Mouse (Mus musculus): Measurements from ENCODE around the gene Med16. TPM values are rescaled to one million over a fixed set of nuclear protein-coding genes. Genes with fewer than 3 reads are reported as not detected.
A peak's percentile ranks its signal among the peaks of the same experiment; 100 is the strongest.

The Med16 gene
- total and polyA plus RNA-seq, 3 experiments = 10.2 to 22.8 (median 12.1) TPM

GRCm38 (mm10) chr10:79958140-79958816 lies 49.6 kb upstream of the Med16 start:
- Histone ChIP-seq H3K36me3 (replicated peaks in 1 of 2; ENCODE audit: control insufficient read depth in 1 of 2, insufficient read depth in 1 of 2, low read length in 1 of 2) (peaks cover 16 to 33% of the 10 kb centered on the region in 2 experiments), H3K4me3 (replicated peaks in 1 of 3; ENCODE audit: low read depth in 2 of 3, low read length in 2 of 3, poor library complexity in 1 of 3) (no peak overlapping the region), H3K27me3 (replicated peaks) (no peaks in the 10 kb centered on the region), H3K4me1 (ENCODE audit: control insufficient read depth in 1 of 2, insufficient read depth in 2 of 2) (peaks cover 25 to 60% of the 10 kb centered on the region in 2 experiments), H3K27ac (ENCODE audit: insufficient read depth, low read depth) (no peak overlapping the region), H3K9ac (ENCODE audit: insufficient read depth, low read depth) (no peak overlapping the region), H3K4me2 (ENCODE audit: insufficient read depth, low read depth, poor library complexity, severe bottlenecking) (no peak overlapping the region), H3K79me2 (replicated peaks; ENCODE audit: control insufficient read depth, extremely low read depth, insufficient read depth, poor library complexity, severe bottlenecking) (peaks cover 22% of the 10 kb centered on the region), H3K9me3 (replicated peaks; ENCODE audit: low read length) (no peaks in the 10 kb centered on the region)
- TF ChIP-seq SIN3A (IDR thresholded peaks at IDR 0.05; ENCODE audit: low read length) (peak; percentile 84), CHD1 (IDR thresholded peaks at IDR 0.05; ENCODE audit: low read depth, low read length) (no peak), PAX5 (IDR thresholded peaks at IDR 0.05; ENCODE audit: low read length) (no peak), JUND (conservative IDR thresholded peaks at IDR 0.05; ENCODE audit: low read depth, low read length) (no peak), ZMIZ1 (IDR thresholded peaks at IDR 0.05; ENCODE audit: low read depth, low read length) (no peak), E2F4 (IDR thresholded peaks at IDR 0.05; ENCODE audit: insufficient replicate concordance, low read depth, low read length) (no peak), KAT2A (IDR thresholded peaks at IDR 0.05; ENCODE audit: insufficient replicate concordance, low read length) (no peak), ETS1 (conservative IDR thresholded peaks at IDR 0.05; ENCODE audit: low read depth, low read length) (no peak), POLR2AphosphoS2 (IDR thresholded peaks at IDR 0.05; ENCODE audit: low read depth, low read length) (no peak), GABPA (IDR thresholded peaks at IDR 0.05; ENCODE audit: insufficient replicate concordance, low read depth, low read length) (no peak), UBTF (IDR thresholded peaks at IDR 0.05; ENCODE audit: low read depth, low read length) (no peak), NRF1 (IDR thresholded peaks at IDR 0.05; ENCODE audit: low read depth, low read length) (peak; percentile 28; the same call in 1 of the 2 replicates), RCOR1 (conservative IDR thresholded peaks at IDR 0.05; ENCODE audit: low read depth, low read length) (no peak), ZKSCAN1 (IDR thresholded peaks at IDR 0.05; ENCODE audit: borderline replicate concordance, low read depth, low read length) (no peak), MEF2A (IDR thresholded peaks at IDR 0.05; ENCODE audit: borderline replicate concordance, low read depth, low read length) (peak; percentile 73), ZNF384 (IDR thresholded peaks at IDR 0.05; ENCODE audit: low read depth, low read length) (no peak), USF2 (conservative IDR thresholded peaks at IDR 0.05; ENCODE audit: low read depth, low read length) (no peak), HCFC1 (IDR thresholded peaks at IDR 0.05; ENCODE audit: low read depth, low read length) (peak; percentile 28; the same call in 1 of the 2 replicates), USF1 (IDR thresholded peaks at IDR 0.05; ENCODE audit: low read depth, low read length) (no peak), CHD2 (IDR thresholded peaks at IDR 0.05; ENCODE audit: low read length) (0 out of 2 replicates have a peak, but pooled peaks have one; percentile 4), ZC3H11A (IDR thresholded peaks at IDR 0.05; ENCODE audit: low read depth, low read length) (peak; percentile 96), JUN (IDR thresholded peaks at IDR 0.05; ENCODE audit: insufficient read depth, low read depth, low read length) (no peak), TBP (conservative IDR thresholded peaks at IDR 0.05; ENCODE audit: low read depth, low read length) (no peak), MAFK (IDR thresholded peaks at IDR 0.05; ENCODE audit: insufficient replicate concordance, low read length) (no peak), NELFE (IDR thresholded peaks at IDR 0.05; ENCODE audit: low read depth, low read length) (peak; percentile 66; the same call in 1 of the 2 replicates), ELF1 (IDR thresholded peaks at IDR 0.05; ENCODE audit: low read depth, low read length) (peak; percentile 54; the same call in 1 of the 2 replicates), POLR2A (IDR thresholded peaks at IDR 0.05; ENCODE audit: low read depth, low read length) (no peak), BHLHE40 (IDR thresholded peaks at IDR 0.05; ENCODE audit: low read depth, low read length) (0 out of 2 replicates have a peak, but pooled peaks have one; percentile 29), MYC (IDR thresholded peaks at IDR 0.05; ENCODE audit: low read depth, low read length) (peak; percentile 72; the same call in 1 of the 2 replicates), MXI1 (IDR thresholded peaks at IDR 0.05; ENCODE audit: low read depth, low read length) (no peak), IRF4 (IDR thresholded peaks at IDR 0.05; ENCODE audit: low read depth, low read length) (peak; percentile 59), TCF12 (IDR thresholded peaks at IDR 0.05; ENCODE audit: low read depth, low read length) (peak; percentile 67), SMC3 (IDR thresholded peaks at IDR 0.05; ENCODE audit: low read depth, low read length) (peak; percentile 99), CTCF (conservative IDR thresholded peaks at IDR 0.05 in 1 of 2, IDR thresholded peaks at IDR 0.05 in 1 of 2; ENCODE audit: low read depth in 2 of 2, low read length in 2 of 2) (peak; percentile 68 to 99; a peak in 3 of 4 replicates), MAZ (IDR thresholded peaks at IDR 0.05; ENCODE audit: low read depth, low read length) (peak; percentile 41; the same call in 1 of the 2 replicates), MAX (IDR thresholded peaks at IDR 0.05; ENCODE audit: low read length) (peak; percentile 77), RAD21 (IDR thresholded peaks at IDR 0.05; ENCODE audit: low read depth, low read length) (peak; percentile 99)
- in situ Hi-C loops (cut with MboI; ENCODE audit: low pct_ligation_motif_present, low pct_unique_long_range_greater_than_20kb, low sequenced_read_pairs) (no loop called here), dilution Hi-C loops (cut with MboI; ENCODE audit: extremely low pct_ligation_motif_present, extremely low pct_unique_long_range_greater_than_20kb, low sequenced_read_pairs) (no loop called here)
- peak; percentile 78 for DNase-seq (ENCODE audit: extremely low read depth)
